Mouse (Mus musculus) cerebellum, adult 8-10 months (tissue): ENCODE data around the gene Coa5.
A peak's percentile ranks its signal among the peaks of the same experiment; 100 is the strongest.

Experiments used
- DNase-seq: peaks from one replicate; pipeline ENCODE4 v3.0.0; 2022

The Coa5 gene

DNA sequence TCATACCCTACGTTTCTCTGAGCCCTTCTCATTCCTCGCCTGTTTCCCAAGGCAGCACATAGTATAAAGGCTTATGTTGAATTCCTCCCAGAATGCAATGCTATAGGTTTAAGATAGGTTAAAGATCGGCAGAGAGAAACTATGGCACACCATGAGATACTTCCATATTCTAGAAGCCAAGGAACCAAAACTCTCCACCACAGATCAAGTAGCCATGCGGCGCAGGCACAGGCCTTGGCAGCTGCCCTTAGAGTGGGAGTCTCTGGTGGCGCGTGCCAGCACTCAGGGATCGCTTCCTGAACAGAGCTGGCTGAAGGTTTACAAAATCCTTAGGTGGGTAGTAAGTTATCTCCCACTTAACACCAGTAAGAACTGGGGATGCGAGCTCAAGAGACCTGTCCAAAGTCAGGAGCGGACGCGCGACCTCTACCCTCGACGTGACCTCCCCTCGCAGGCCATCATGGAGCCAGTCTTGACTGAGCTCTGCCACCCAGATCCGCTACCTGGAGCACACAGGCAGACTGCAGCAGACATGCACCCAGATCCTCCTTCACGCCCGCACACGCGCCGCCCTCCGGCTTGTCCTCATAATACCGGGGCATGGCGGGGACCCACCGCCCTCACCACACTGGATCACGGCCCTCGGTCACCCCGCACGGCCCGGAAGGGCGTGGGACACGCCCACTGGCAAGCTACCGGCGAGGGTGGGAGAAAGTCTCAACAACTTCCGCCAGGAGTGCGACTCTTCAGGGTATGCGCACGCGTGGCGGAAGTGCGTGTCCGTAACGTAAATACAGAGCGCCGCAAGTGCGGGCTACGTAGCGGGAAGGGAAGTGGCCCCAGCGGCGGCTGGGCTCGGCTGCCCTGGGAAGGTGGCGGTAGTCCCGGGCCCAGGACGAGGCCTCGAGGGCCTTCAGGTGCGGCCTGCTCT lies at the start of gene Coa5, which contains the start of gene Unc50:
Gene Coa5, minus strand, starts transcription at position 738 of the 931 bp plus-strand sequence.
Gene Unc50, plus strand, starts transcription at position 774 of the 931 bp plus-strand sequence.
- peak; percentile 92 for DNase-seq

DNA sequence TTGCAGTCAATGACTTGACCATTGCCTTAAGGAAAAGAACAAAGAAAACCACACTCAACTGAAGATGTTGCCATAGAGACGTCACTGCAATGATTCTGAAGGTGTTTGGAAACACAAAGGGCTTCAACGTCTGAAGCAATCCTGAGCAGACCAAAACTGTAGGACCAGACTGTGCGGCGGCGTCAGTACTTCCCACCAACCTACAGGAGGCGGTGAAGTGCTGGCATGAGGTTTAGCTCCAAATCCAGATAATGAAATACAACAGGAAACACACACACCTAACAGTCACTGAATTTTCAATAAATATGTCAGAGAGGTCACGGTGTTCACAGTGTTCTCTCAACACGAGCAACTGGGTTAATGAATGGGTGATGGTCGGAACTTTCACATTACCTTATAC lies 49.2 kb upstream of the Coa5 start:
- DNase-seq, result no peak

- no peak for DNase-seq
Measured at GRCm38 (mm10) chr1:37478416-37478815, 48.5 kb upstream of the Coa5 start.

DNA sequence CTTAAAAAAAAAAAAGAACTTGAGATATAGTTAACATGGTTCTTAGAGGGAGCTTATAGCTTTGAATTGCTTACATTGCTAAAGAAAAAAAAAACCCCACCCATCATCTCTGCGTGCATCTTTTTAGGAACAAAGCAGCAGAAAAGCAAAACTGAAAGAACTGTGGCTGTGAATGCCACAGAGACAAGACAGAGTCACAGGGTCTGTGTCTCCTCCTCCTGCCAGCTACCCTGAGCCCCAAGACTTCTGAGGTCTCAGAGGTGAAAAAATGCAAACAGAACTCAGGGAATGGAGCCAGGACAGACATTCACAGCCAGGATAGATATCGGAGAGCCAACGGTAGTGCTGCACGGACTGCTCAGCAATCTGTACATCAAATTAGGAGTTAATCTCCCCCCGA lies 48.0 kb upstream of the Coa5 start:
- no peak for DNase-seq

DNA sequence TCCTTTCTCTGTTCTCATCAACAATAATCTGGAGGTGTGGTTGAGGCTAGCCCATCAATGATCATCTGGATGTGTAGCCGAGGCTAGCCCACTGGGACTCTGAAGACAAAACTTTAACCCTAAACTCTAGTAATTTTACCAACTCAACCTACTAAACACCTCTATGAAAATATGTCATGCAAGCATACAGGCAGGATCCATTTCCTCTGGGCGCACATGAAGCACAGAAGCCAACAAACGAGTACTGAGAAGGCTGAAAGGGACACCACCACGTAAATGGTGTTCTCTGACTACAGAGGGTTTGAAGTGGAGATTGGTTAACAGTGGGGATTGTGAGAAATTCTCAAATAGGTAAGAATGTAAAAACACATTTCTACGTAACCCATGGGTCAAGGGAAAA lies 47.3 kb upstream of the Coa5 start:
- DNase-seq, result no peak

GRCm38 (mm10) chr1:37475312-37475711 lies 45.4 kb upstream of the Coa5 start:
- no peak for DNase-seq

DNA sequence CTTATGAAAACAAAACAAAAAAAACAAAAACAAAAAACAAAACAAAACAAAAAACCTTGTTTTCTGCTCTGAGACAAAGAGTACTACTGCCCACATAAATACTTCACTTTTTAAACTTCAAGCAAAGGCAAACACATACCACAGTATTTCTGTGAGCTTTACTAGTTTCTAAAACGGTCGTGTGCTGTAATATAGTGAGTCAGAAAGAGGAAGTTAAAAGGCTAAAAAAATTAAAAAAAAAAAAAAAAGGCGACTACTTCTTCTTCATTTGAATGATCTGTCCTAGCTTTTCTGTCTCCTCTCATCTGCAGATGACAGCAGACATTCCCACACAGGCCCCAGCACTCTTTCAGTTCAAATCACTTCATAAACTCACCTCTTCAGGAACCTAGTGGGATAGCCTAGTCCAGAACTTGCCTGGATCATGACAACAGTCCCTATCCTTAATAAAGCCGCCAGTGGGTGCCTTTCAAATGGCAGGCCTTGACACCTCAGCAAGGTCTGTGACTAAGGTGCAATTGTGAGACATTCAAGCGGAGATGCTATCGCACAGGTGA lies 44.8 kb upstream of the Coa5 start:
- no peak for DNase-seq

- DNase-seq, result no peak
Measured at GRCm38 (mm10) chr1:37474046-37474445, 44.1 kb upstream of the Coa5 start.

- no peak for DNase-seq
Measured at GRCm38 (mm10) chr1:37473251-37473650, 43.3 kb upstream of the Coa5 start.

DNA sequence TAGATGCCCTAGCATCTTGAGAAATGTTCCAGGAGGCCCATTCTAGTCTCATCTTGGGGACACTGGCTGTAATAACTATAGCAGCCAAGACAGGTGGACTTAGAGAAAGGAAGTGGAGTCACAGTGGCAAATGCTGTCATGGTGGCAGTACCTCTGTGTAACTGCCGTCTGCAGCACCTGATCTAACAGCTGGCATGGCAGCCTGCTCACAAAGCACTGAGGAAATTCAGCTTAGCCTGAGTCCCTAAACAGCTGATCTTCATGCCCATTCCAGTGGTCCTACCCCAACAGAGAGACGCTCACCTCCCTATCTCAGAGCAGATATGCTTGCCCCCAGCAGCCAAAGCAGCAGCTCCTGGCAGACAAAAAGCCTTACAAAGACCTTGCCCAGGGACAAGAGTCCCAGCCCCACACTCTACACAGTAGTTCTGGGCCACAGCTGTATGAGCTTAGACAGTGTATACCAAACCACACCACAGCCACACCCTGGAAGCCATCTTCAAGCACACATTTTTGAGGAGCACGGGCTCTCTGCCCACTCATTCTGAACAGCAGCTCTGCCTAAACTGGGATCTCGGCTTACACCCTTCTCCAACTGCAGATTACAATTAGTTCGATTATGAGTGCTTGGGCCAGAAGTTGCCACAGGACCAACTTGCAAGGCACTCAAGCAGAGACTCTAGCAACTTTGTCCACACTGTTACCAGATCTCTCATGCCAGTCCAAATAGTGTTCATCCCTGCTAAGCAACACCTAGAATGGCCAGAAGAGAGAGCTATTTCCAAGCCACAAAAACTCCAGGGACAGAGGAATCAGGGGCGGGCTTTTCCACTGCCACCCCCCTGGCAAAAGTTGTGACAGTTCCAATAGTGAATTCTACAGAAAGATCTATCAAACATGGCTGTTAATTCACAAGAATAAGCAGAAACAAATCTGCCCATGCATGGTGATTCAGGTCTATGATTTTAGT lies 41.6 kb upstream of the Coa5 start:
- DNase-seq, result no peak

GRCm38 (mm10) chr1:37469007-37469406 lies 39.1 kb upstream of the Coa5 start:
- DNase-seq, result no peak

- DNase-seq, result no peak
Measured at GRCm38 (mm10) chr1:37467806-37468205, 37.9 kb upstream of the Coa5 start.

DNA sequence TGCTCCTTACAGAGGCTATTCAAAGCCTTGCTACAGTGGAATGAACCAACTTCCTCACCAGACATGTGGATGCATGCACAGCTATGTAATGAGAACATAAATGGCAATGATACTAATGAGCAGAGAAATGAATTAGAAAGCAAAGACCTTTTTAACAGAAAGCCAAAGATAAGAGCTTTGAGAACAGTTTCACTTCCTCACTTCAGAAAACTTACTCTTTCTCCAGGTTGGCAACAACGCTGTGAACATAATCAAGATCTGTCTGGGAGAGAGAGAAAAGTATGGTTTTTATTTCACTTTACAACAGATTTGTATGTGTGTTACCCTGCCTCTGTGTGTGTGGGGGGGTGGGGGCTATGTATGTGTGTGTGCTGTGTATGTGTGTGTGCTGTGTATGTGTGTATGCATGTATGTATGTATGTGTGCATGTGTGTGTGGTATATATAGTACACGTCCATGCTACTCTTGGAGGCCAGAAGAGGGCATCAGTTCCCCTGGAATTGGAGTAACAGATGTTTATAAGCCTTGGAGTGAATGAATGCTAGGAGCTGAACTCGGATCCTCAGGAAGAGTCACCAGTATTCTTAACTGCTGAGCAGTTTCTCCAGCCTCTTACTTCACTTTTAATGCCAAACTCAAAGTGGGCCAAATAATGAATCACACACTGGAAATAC lies 36.6 kb upstream of the Coa5 start:
- DNase-seq, result no peak

- no peak for DNase-seq
Measured at GRCm38 (mm10) chr1:37464878-37465452, 35.1 kb upstream of the Coa5 start.

DNA sequence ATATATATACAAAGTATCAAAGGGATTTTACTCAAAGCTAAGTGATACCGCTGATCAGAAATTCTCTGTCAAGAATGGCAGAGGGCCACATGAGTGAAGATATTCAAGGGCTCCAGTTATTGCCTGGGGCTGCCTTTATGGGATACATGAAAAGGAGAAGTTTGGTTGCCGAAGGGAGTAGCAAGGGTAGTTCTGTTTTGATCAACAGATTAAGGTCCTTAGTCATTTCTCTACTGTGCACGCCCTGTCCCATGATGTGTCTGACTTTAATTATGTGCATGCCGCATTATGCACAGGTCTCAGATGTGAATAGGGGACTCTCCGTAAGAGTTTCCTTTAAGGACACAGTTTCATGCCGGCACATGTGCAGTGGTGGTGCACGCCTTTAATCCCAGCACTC lies 27.6 kb upstream of the Coa5 start:
- no peak for DNase-seq

DNA sequence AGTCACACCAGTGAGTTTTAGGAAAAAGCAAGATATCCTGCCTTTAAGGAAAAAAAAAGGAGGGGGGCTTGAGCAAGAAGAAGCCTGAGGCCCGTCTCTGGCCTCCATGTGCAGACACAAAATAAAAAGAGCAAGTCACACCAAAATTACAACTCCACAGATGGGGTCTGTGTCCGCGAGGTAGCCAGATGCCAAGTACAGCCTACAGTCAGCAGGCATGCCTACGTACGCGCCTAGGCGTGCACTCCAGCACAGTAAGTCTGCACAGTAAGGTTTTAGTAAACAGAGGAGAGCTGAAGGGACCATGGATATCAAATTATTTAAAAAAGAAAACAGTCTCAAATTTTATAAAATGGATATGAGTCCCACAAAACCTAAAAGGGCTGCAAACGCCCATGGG lies 21.4 kb upstream of the Coa5 start:
- DNase-seq, result no peak

- peak; percentile 50 for DNase-seq
Measured at GRCm38 (mm10) chr1:37448361-37449095, 18.6 kb upstream of the Coa5 start.

DNA sequence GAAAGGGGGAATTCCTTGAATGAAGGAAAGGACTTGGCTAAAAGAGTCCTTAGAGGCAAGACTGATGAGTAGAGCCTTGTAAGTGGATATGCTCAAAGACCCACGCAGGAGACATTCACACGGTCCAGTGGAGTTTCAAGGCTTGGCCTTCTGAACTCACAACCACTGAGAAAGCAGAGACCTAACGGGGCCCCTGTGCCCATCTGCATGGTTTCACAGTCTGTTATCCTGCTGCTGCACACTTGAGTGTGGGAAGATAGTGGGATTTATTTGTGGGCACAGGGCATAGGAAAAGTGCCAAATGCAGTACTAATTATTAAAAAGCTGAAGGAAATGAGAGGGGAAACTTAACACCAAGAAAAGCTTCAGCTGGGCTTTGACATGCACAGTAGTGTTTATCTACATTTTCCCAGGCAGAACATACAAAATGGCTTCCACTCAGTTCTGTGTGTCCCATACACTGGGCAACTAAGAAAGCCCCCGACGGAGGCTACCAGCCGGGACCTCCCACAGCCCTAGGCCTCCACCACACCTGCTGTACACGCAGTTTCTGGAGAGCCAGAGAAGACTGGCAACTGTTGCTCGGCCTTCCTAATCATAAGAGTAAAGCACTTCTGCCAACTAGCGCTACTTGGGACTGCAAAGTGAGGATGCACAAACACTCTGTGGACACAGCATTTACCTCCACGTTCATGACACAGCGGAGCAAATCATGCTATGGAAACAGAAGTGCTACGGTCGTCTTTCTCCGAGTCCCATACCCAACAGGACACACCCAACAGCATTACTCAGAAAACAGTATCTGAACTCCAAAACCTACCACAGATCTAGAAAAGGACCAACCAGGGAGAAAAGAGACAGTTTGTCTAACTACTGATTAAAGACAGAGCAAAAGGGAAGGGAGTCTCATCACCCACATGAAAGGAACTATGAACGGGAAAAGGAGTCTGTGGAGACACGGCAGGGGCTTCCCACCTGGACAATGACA lies 13.2 kb upstream of the Coa5 start:
- no peak for DNase-seq

DNA sequence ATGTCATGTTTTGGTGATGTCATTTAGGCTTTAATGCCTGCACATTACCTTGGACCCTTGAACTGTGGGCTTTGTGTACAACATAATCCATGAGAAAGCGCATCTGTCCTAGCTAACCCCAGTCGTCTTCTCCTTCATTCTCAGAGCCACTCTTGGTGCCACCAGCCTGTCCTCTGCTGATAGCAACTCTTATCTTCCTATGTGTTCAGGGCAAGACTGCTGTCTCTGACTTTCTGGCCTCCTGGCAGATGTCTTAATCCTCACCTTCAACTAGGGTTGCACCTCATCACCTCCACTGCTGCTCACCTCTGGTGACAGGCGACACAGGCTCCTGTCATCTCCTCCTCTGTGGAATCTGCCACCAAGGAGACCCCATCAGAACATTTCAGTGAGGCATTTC lies 6.5 kb upstream of the Coa5 start:
- DNase-seq, result no peak

DNA sequence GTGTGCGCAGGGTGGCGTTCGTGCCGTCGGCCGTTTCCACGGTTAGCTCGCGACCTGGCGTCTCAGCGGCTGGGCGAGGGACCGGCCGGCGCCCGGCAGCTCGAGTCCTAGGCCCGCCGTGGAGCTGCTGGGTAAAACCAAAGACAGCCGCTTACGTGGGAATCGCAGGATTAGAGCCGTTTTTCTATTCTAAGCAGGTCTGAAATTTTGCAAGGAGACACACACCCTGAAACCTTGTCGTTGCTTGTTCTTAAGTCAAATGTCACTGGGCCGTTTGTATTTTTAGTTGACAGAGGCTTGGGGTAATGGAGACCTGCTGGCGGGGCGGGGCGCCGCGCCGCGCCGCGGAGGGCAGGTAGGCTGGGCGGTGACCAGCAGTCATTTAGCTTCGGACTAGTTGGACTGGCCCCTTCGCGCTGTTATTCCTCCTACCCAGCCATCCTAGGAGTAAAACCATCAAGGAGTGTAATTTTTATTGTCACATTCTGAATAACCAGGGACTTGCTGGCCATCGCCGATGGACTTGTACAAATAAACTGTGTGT lies 466 bp upstream of the Coa5 start:
- peak; percentile 24 for DNase-seq
